Mouse (Mus musculus) liver, embryonic 14.5 days (tissue): Measurements from ENCODE around the gene Rtn4rl1. TPM values are rescaled to one million over a fixed set of nuclear protein-coding genes. Genes with fewer than 3 reads are reported as not detected.
A peak's percentile ranks its signal among the peaks of the same experiment; 100 is the strongest.
"Not testable (repeated sequence)": the region's sequence is repeated elsewhere in the genome, so short reads cannot be mapped to it uniquely, and the experiment has no call there.

ENCODE experiments used
- ATAC-seq: fragments of 200-750 bp; cut with Nextera tagmentation; 2 replicates; pipeline ENCODE4 v1.8.0; 2017; ENCODE audit warnings: moderate number of reproducible peaks, mild to moderate bottlenecking, moderate library complexity; ENCODE audit not compliant: insufficient read depth
- DNase-seq, 3 experiments: peaks; one replicate each; pipeline ENCODE4 v3.0.0-alpha.2; 2012 to 2013; ENCODE audit warnings: low read depth in 3 of 3, low spot score in 3 of 3
- H3K27ac ChIP-seq: fragments of 300-500 bp; sonication (generic); 2 replicates; pipeline ENCODE4 v1.5.1; 2014; ENCODE audit warnings: moderate library complexity, mild to moderate bottlenecking, control low read depth, inconsistent platforms
- H3K27me3 ChIP-seq: fragments of 300-500 bp; sonication (generic); 2 replicates; pipeline ENCODE4 v1.6.1; 2014; ENCODE audit warnings: mild to moderate bottlenecking, low read length, moderate library complexity; ENCODE audit not compliant: control insufficient read depth, insufficient read depth
- H3K36me3 ChIP-seq: fragments of 300-500 bp; sonication (generic); replicated peaks from 2 replicates; pipeline ENCODE4 v1.6.1; 2014; ENCODE audit warnings: low read depth; ENCODE audit not compliant: control insufficient read depth, insufficient read depth
- H3K4me1 ChIP-seq, 2 experiments: fragments of 200-500 bp in 1 of 2; fragments of 300-500 bp in 1 of 2; sonication (generic) in 1 of 2; replicated peaks; 2 replicates each; pipeline ENCODE4 v1.6.1; 2012 to 2014; ENCODE audit warnings: antibody characterized with exemption in 1 of 2, inconsistent platforms in 1 of 2, low read length in 1 of 2; ENCODE audit not compliant: control insufficient read depth in 2 of 2, insufficient read depth in 2 of 2
- H3K4me2 ChIP-seq: fragments of 300-500 bp; sonication (generic); 2 replicates; pipeline ENCODE4 v1.6.1; 2014; ENCODE audit warnings: low read depth, mild to moderate bottlenecking, control low read depth, moderate library complexity
- H3K4me3 ChIP-seq, 2 experiments: fragments of 200-500 bp in 1 of 2; fragments of 300-500 bp in 1 of 2; sonication (generic) in 1 of 2; 2 replicates each; pipeline ENCODE4 v1.5.1; 2012 to 2014; ENCODE audit warnings: low read depth in 2 of 2, low read length in 2 of 2, mild to moderate bottlenecking in 2 of 2, control low read depth in 1 of 2, inconsistent platforms in 1 of 2, moderate library complexity in 1 of 2; ENCODE audit not compliant: insufficient read depth in 1 of 2
- H3K9ac ChIP-seq: fragments of 300-500 bp; sonication (generic); replicated peaks from 2 replicates; pipeline ENCODE4 v1.6.1; 2014; ENCODE audit warnings: mild to moderate bottlenecking, control low read depth, moderate library complexity
- H3K9me3 ChIP-seq: fragments of 300-500 bp; sonication (generic); 2 replicates; pipeline ENCODE4 v1.6.1; 2016; ENCODE audit warnings: low read length, mixed read lengths; ENCODE audit not compliant: control insufficient read depth
- CTCF ChIP-seq: IDR thresholded peaks from 2 replicates; pipeline ENCODE4 v1.5.1; 2016; ENCODE audit warnings: antibody characterized with exemption, low read depth, control low read depth
- EP300 ChIP-seq: IDR thresholded peaks from 2 replicates; pipeline ENCODE4 v1.6.1; 2016; ENCODE audit warnings: antibody characterized with exemption, low read depth
- WGBS: fragments of 180-500 bp; shearing (Covaris S2); extraction: QIAGEN DNeasy Blood & Tissue Kit; methylation state at CpG from one replicate; pipeline ENCODE4 v1.1.7; 2014; ENCODE audit not compliant: insufficient replicate concordance; 5-methylcytosine and 5-hydroxymethylcytosine counted together
- polyA plus RNA-seq, 2 experiments: library from polyadenylated mRNA; depleted of rRNA in 1 of 2; stranded (reverse) in 1 of 2; unstranded in 1 of 2; fragments of >200 nt; fragmentation: Nextera tagmentation in 1 of 2; extraction: Ambion mirVana in 1 of 2; gene quantifications; 2 replicates each; pipeline versions ENCODE4 v1.2.1 to v1.2.3; 2012 to 2014

The Rtn4rl1 gene
- polyA plus RNA-seq, 2 experiments = 0.56 to 0.98 TPM

GRCm38 (mm10) chr11:75280435-75281001, 86.9 kb downstream of the Rtn4rl1 start:
- no peak for TF ChIP-seq EP300
- no peak for TF ChIP-seq CTCF
- Histone ChIP-seq H3K36me3 (no peaks in the 10 kb centered on the region), H3K27ac (no peak overlapping the region), H3K4me1 (peaks cover 18 to 23% of the 10 kb centered on the region in 2 experiments), H3K9me3 (no peaks in the 10 kb centered on the region), H3K4me2 (no peak overlapping the region), H3K27me3 (peaks cover 13% of the 10 kb centered on the region), H3K4me3 (no peak overlapping the region), H3K9ac (no peak overlapping the region)
- ATAC-seq (no peak), DNase-seq (no peak)
- 76% methylated on average over 5 of the region's 5 CpGs for WGBS

GRCm38 (mm10) chr11:75281380-75282256, 88.0 kb downstream of the Rtn4rl1 start:
- 27% methylated on average over 29 of the region's 29 CpGs for WGBS

GRCm38 (mm10) chr11:75282496-75283120, 89.0 kb downstream of the Rtn4rl1 start:
- ATAC-seq = peak; percentile 46; the same call in 1 of the 2 replicates
- Histone ChIP-seq H3K27me3 (peaks cover 13% of the 10 kb centered on the region), H3K4me2 (peak overlapping the region; percentile 57), H3K9me3 (no peaks in the 10 kb centered on the region), H3K4me3 (peak overlapping the region; percentile 14 to 16; a peak in 1 of 4 replicates), H3K27ac (no peak overlapping the region), H3K9ac (no peak overlapping the region), H3K4me1 (peaks cover 18 to 23% of the 10 kb centered on the region in 2 experiments), H3K36me3 (no peaks in the 10 kb centered on the region)
- DNase-seq = no peak
- 14% methylated on average over 13 of the region's 13 CpGs for WGBS
- TF ChIP-seq EP300 = no peak

More at GRCm38 (mm10) chr11:75281380-75282256, 88.0 kb downstream of the Rtn4rl1 start:
- Histone ChIP-seq H3K27me3 (peaks cover 13% of the 10 kb centered on the region), H3K4me2 (peak overlapping the region; percentile 57), H3K9me3 (no peaks in the 10 kb centered on the region), H3K36me3 (no peaks in the 10 kb centered on the region), H3K4me3 (no peak overlapping the region; a peak in 1 of 4 replicates), H3K4me1 (peaks cover 18 to 23% of the 10 kb centered on the region in 2 experiments), H3K27ac (no peak overlapping the region), H3K9ac (no peak overlapping the region)
- TF ChIP-seq EP300 = no peak
- no peak for TF ChIP-seq CTCF
- no peak for DNase-seq
- ATAC-seq = no peak

- Histone ChIP-seq H3K27me3 (peaks cover 13% of the 10 kb centered on the region), H3K4me1 (peaks cover 18 to 23% of the 10 kb centered on the region in 2 experiments)
- H3K4me2 ChIP-seq, H3K9ac ChIP-seq, H3K36me3 ChIP-seq, ATAC-seq, H3K9me3 ChIP-seq, DNase-seq, H3K27ac ChIP-seq, H3K4me3 ChIP-seq: not testable (repeated sequence)
- peak; percentile 33 for TF ChIP-seq CTCF
- 50% methylated on average over 3 of the region's 3 CpGs for WGBS
Observed at GRCm38 (mm10) chr11:75283784-75284183, 90.2 kb downstream of the Rtn4rl1 start.

GRCm38 (mm10) chr11:75285893-75286467, 92.4 kb downstream of the Rtn4rl1 start:
- H3K27ac ChIP-seq = no peak overlapping the region
- TF ChIP-seq CTCF (no peak), EP300 (no peak)
- H3K9ac ChIP-seq = no peak overlapping the region
- no peak overlapping the region for H3K4me3 ChIP-seq
- H3K4me1 ChIP-seq = peaks cover 8 to 9% of the 10 kb centered on the region in 2 experiments
- no peaks in the 10 kb centered on the region for H3K36me3 ChIP-seq
- no peaks in the 10 kb centered on the region for H3K9me3 ChIP-seq
- peaks cover 13% of the 10 kb centered on the region for H3K27me3 ChIP-seq
- no peak for DNase-seq
- H3K4me2 ChIP-seq = no peak overlapping the region
- 40% methylated on average over 4 of the region's 4 CpGs for WGBS
- ATAC-seq = no peak
